Mouse (Mus musculus): ENCODE measurements around the gene Serpinb9g.
"Not testable (repeated sequence)": the region's sequence is repeated elsewhere in the genome, so short reads cannot be mapped to it uniquely, and the experiment has no call there.

The Serpinb9g gene

GRCm38 (mm10) chr13:33484490-33484889 is at the start of gene Serpinb9g:
Gene Serpinb9g (plus strand): TSS chr13:33484790.
- DNase-seq: not testable (repeated sequence)

DNA sequence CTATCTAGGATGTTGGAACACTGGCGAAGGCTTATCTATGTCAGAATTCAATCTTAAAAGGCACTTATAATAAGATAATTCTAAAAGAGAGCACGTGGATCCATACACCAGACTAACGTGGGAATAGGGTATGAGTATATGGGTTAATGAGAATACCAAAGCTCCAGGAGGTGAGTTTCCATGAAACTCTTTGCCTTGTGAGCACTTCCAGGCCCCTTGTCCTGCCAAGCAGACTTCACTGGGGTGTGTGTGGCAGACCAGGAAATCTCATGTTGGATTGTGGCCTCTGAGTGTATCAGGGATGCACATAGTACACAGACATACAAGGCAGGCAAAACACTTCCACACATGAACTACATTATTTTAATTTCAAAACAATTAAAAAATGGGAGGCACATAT is 718 bp upstream of the Serpinb9g start:
- not testable (repeated sequence) for DNase-seq

- DNase-seq: no peak
These were observed 40.0 kb downstream of the Serpinb9g start for GRCm38 (mm10) chr13:33524629-33525028.

- no peak for DNase-seq
These were observed 48.2 kb downstream of the Serpinb9g start for GRCm38 (mm10) chr13:33532814-33533213.

Data from liver (tissue).